Mouse (Mus musculus) layer of hippocampus, adult 18-20 months (tissue): ENCODE results near the gene Uck2. TPM values are rescaled to one million over a fixed set of nuclear protein-coding genes. Genes with fewer than 3 reads are reported as not detected.

Experiments
- DNase-seq, 2 experiments: peaks; one replicate each; pipeline ENCODE4 v3.0.0; 2022; ENCODE audit warnings: low spot score in 2 of 2
- long read RNA-seq: library from polyadenylated mRNA; stranded (forward); transcript quantifications from one replicate; pipeline ENCODE4 v2.0.0, GENCODE M21; 2021
- total RNA-seq, 2 experiments: library from RNA; stranded (reverse); gene quantifications; 2 replicates each; pipeline ENCODE4 v1.2.3; 2021

The Uck2 gene
- total RNA-seq = 10 to 100 TPM; 28.4 to 35.9 TPM
- long read RNA-seq, full-length matches to known transcripts = 26 of 37 reads
- long read RNA-seq, partial matches to known transcripts = 3 of 37 reads
- long read RNA-seq, other reads (novel, unspliced or antisense) = 8 of 37 reads

DNA sequence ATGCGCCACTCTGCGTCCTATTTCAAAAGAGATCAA is at the start of gene Uck2:
TSS of gene Uck2 (minus strand) at position 1 of the 36 bp plus-strand sequence.
- DNase-seq = no peak

DNA sequence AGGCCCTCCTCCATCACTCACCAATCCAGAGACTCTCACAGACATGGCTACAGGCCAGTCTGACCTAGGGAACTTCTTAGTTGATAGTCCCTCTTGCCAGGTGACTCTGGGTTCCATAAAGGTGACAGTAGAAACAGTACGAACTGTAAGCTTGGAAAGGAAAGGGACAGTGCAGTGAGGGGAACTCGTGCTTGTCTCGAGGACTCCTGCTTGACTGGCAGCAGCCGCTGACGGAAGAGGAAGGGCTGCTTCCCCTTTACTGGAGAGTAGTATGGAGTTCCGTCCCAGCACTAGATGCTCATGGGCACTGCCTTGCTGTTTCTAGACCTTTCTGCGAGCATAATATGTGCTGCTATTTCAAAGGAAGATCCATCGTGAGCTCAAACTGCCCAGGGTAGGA is 46.0 kb upstream of the Uck2 start:
- no peak for DNase-seq

DNA sequence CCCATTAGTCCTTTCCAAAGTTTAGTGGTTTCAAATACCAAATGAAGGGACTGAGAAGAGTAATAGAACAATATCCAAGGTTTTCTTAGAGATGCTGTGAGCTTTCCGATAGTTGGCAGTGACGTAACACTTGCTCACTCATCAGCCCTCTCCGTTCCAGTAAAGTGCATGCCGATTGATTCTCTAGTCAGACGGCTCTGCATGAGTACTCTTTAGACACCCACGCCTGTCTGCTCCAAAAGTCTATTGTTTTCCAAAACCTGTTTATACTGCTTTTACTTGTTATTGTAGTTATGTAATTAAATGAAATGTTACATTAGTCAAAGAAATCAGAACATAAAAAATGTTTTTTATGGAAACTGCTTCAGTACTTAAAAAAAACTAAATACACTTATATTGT is 43.7 kb upstream of the Uck2 start:
- DNase-seq = peak in 1 of 2 experiments; percentile 77

DNA sequence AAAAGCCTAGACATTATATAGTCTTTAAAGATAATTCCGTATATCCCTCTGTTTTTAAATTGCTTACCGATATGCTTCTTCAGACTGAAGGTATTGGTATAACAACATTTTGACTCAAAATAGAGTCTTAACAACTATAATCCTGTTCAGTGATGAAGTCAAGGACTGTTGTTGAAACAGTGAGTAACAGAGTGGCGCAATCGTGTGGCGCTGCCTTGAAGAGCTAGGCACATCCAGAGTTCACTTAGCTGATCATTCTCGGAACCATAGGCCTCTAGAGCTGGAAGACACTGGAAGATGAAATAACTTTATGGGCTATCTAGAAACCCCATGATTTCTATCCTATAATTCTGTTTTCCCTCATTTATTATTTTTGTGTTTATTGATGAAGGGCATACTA is 36.6 kb upstream of the Uck2 start:
- DNase-seq = no peak

DNA sequence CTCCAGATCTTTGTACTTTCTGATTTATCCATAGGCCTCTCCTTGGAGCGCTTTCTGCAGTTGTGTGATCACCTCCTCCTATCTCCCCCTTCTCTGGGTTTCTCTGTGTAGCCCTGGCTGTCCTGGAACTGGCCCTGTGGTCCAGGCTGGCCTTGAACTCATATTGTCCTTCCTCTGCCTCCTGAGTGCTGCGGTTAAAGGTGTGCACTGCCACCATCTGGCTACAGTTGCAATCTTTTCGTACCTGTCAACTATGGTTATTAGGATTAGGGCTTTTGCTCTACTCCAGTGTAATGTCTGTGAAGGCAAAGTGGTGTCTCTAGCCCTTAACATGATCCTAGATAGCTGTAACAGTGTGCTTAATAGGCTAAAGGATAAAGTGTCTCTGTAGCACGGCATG is 28.1 kb upstream of the Uck2 start:
- no peak for DNase-seq

DNA sequence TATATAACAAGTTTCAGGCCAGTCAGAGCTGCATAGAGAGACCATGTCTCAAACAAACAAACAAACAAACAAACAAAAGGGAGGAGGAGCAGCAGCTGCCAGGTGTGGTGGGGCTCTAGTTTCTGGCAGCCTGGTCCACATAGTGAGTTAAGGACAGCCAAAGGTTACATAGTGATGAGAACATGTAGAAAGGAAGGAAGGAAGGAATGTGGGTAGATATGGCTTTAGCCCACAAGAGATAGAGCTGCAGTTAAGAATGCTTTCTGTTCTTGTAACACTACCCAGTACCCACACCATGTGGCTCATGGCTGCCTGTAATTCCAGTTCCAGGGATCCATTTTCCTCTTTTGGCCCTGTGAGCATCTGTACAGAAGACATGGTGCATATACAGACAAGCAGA is 27.2 kb upstream of the Uck2 start:
- no peak for DNase-seq

DNA sequence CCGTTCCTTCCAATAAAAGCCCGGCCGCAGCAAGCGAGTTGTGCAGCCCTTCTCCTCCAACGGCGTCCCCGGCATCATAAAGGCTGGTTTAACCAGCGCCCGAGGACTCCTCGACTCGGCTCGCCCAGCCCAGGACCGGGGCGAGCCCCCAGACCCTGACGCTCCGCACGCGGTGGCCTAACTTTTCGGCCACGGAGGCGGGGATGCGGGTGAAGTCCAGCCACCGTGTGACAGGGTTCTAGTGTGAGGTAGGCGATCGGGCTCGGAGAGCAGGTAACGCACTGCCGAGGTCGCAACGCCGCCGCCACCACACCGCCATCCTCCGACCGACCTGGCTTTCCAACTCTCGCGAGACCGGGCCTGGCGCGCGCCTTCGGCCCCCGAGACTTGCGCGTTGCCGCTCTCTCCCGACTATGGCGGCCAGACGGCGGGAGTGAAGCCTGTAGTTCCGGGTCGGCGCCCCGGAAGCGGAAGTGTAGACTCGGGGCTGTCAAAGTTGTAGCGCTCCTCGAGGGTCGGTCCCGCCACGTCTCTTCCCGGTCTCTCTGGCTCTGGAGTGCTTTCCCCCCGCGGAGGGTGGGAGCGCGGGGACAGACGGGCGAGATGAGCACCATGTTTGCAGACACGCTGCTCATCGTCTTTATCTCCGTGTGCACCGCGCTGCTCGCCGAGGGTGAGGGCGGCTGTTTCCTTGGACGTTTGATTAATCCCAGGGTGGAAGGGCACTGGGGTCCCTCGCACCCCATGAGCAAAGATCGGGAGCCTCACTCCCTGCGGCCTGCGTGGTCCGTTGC is 23.3 kb upstream of the Uck2 start, which contains the start of gene Tmco1:
TSS of gene Tmco1 (plus strand) at position 118 of the 794 bp plus-strand sequence.
- DNase-seq = peak; percentile 96 to 98

DNA sequence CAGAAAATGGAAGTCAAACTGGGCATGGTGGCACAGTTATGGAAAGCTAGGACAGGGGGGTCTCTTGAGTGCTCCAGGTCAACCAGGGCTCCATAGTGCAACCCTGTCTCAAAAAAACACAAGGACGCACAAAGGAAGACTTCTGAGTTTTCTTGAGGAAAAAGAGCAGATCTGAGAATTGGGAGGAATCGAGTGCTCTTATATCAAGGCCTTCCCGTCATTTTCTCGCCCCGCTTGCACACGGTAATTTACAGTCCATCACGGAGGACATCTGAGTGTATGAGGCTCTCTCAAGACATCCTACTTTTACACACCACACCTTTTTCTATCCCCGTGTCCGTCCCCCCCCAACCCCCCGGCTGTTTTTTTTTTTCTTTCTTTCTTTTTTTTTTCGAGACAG is 22.6 kb upstream of the Uck2 start:
- no peak for DNase-seq

DNA sequence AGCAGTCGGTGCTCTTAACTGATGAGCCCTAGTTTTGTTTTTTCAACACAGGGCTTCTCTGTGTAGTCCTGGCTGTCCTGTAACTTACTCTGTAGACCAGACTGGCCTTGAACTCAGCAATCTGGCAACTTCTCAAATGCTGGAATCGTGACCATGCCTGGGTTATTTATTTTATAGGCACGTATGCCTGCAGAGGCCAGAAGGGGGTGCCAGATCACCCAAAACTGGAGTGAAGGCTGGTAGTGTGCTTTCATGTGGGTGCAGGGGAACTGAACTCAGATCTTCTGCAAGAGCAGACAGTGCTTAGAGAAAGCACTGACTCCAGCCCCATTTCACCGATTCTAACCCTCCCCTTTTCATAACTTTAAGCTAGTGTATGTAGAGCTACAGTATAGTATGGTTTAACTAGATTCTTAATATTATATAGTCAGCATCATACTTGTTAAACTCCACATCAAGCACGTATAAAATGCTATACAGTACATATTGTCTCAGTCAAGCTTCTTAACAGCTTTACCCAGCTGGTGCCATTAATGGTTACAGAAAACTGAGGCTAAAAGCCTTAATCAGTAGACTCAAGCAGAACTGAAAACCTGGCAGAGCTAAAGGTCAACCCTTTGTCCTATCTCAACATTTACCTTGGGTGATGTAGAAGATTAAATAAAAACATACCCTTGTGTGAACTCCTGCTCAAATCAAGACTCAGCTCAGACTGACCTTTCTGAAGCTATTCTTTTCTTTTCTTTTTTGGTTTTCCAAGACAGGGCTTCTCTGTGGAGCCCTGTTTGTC is 21.5 kb upstream of the Uck2 start:
- DNase-seq = peak in 1 of 2 experiments; percentile 53

DNA sequence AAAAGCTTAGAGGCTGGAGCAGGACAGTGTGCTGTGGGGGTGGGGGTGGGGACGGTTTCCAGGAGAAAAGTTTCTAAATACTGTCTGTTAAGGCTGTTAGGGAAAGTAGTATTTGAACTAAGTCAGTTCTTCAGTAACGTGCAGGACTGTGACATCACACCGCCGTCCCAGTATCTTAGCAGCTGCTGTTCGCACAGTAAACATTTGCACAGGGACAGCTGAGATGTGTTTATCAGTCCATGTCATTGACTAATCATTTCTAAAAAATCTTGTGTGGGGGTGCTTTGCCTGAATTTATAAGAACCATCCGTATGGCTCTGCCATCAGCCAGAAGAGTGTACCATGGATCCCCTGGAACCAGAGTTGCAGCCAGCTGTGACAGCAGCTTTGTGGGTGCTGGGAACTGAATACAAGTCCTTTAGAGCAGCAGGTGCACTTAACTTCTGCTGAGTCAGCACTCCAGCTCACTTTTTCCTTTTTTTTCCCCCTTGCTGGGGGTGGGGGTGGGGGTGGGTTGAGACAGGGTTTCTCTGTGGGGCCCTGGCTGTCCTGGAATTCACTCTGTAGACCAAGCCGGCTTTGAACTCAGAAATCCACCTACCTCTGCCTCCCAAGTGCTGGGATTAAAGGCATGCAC is 20.5 kb upstream of the Uck2 start:
- DNase-seq = no peak

DNA sequence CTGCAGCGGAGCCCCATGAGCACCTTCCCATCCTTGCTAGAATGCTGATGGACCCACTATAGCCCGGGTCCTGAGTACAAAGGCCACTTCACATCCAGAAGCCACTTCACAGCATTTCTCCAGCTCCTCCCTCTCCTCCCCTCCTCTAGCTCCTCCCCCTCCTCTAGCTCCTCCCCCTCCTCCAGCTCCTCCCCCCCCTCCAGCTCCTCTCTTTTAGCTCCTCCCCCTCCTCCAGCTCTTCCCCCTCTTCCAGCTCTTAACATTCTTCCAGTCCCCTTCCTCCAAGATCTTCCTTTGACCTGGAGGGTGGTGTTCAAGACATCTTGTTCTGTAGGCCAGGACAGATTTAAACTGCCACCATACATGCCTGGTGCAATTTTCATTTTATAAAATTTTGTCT is 15.0 kb upstream of the Uck2 start:
- DNase-seq = no peak

DNA sequence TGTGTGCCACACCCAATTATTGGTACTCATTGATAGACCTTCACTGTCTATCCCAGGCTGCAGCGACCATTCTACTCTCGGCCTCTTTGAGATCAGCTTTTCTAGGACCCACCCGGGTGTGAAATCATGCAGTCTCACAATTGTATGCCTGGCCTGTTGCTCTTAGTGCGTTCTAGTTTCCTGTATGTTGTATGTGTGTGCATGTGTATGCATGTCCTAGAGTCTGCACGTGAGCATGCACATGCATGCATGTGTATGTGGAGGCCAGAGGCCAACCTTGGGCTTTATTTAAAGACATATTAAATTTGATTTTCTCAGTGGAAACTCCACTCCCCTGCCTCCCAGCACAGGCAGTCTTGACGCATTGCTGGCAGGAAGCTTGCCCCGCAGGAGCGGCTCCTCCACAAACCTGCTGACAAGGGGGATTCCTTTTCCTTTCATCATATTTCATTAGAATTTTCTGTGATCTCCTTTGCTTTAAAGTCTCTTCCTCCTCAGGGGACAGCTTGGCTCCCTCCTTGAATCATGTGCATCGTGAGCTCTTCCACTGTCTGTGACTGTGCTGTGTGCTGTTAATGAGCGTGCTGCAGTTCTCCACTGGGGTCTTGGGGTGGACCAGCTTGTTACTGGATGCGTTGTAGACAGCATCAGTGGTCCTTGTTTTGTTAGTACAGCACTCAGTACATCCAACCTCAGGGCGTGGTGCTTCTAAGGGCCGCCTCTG is 10.7 kb upstream of the Uck2 start:
- DNase-seq = no peak

DNA sequence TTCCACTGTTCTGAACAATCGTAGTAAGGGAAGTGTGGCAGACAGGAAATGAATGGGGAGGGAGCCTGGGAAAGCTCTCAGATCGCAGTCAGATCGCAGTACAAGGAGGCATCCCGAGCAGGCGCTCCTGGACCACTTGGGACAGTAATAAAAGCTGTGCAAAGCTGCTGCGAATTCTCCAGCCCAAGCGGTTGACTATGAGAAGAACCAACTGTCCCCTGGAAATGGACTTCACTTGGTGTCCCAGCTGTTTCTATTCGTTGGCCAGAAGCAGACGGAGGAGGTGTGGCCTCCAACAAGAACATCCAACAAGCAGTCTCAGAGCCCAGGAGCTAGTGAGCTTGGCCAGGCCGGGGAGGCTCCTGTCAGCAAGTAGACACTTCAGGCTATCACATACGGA is 7.3 kb upstream of the Uck2 start:
- no peak for DNase-seq

DNA sequence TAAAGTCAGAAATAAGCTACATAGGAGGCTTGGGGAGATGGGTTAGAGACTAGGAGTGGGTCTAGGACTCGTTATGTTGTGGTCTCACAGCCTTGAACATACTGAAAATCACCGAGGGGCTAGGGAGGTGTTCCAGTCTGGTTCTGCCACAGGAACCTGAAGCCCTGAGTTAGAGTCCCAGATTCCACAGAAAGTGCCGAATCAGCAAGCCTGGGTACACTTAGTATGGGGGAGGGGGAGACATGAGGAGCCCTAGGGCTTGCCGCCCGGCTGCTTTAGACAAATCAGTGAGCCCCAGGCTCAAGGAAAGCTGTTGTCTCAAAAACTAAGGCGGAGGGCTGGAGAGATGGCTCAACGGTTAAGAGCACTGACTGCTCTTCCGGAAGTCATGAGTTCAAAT is 6.5 kb upstream of the Uck2 start:
- no peak for DNase-seq

DNA sequence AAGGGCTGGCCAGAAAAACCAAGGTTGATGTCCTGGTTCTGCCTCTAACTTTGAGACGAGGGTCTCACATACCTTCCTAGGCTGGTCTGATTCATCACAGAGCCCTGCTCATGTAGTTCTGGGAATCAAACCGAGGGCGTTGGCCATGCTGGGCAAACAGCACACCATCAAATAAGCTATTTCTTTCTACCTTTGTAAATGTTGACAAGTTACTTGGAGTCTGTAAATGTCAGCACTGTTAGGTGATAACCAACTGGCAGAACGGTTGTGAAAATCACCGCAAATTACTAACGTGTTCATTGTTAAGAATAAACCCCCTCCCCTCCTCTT is 5.1 kb upstream of the Uck2 start:
- DNase-seq = no peak

DNA sequence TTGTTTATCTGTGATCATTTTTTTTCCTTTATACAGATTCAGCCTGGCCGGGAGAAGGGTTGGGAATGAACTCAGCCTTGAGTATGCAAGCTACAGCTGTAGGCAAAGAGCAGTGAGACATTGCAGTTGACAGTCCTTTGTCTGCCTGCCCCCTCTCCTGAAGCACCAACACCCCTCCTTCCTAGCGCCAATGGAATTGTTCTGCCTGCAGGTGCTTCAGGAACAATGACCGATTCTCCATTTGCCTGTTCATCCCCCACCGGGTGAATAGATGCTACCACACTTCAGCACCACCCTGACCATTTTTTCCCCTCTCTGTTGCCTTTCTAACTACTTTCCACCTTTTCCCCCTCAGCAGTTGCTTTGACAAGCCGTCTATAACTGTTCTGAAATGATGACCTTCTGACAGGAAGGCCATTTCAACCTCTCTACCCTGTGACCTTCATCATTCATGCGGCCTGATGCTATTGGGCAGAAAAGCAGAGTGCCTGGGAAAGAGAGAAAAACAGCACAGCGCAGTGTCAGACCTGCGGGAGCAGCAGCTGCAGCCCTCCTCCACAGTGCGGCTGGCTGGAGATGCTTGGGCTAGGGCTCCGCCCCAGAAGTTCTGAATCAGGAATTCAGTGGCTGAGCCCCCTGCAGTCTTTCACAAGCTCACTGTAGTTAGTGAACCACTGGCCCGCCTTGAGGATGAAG is 4.6 kb upstream of the Uck2 start:
- DNase-seq = no peak

DNA sequence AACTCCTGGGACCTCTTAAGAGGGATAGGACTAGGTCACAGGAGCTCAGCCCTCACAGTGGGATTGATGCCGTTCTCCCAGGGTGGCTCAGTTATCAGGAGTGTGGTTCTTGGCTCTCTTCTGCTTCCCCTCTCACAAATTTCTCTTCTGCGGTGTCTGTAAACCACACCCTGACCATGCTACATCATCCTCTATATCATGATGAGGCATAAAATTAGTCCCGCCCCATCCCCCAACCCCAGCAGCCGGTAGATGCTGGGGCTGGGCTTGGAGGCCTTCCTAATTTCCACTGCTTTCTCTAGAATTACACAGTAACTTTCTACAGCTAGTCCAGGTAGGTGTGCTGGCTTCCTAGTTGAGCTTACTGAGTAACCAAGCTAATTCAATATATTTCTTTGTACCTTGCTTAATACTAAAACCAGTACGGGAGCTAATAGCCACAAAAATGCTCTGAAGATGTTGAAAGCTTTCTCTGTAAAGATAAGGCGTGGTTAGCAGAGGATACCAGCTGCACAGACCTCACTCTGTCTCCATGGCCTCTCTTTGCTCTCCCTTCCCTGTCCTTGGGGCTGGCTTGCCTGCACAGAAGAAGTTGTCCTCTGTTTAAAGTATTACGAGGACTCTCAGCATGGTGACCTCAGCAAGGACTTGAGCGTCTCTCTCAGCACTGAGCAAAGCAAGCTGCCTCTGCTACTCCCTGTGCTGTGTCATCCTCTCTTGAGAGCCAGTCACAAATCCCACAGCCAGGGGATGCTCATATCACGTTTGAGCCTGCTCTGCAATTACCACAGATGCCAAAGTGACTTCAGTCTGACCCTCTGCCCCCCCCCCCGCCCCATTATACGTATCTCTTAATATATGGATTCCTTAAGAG is 3.8 kb upstream of the Uck2 start:
- no peak for DNase-seq

DNA sequence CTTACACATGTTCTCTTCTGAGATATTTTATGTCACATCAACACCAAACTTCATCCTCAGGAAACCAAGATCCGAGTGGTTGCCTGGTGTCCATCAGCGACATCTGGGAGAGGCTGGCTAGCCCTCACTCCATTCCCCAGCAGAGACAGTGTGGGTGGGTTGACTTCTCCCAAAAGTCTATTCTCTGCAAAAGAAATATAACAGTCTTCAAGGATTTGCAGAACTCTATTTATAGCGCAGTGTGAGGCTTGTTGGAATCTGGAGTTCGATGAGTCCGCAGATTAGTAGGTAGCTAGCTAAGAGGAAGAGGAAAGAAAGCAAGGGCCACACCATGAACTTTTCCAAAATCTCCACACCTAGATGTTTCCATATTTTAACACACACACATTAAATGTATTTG is 2.0 kb upstream of the Uck2 start:
- no peak for DNase-seq

DNA sequence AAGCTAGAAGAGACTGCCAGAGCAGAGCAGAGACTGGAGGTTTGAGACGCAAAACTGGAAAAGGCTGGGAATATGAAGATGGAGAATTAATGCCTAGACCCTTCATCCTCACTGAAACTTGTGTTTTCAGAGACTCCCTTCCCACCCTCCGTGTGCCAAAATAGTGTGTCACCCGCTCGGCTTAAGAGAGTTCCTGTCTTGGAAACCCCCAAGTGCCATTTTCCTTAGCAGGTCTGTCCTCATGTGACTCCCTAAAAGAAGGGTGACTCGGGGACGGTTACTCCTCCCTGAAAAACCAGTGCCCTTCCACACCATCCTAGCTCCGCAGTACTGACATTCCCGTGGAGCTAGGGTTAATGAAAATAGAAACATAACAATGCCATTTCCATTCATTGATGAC is 236 bp upstream of the Uck2 start:
- no peak for DNase-seq

DNA sequence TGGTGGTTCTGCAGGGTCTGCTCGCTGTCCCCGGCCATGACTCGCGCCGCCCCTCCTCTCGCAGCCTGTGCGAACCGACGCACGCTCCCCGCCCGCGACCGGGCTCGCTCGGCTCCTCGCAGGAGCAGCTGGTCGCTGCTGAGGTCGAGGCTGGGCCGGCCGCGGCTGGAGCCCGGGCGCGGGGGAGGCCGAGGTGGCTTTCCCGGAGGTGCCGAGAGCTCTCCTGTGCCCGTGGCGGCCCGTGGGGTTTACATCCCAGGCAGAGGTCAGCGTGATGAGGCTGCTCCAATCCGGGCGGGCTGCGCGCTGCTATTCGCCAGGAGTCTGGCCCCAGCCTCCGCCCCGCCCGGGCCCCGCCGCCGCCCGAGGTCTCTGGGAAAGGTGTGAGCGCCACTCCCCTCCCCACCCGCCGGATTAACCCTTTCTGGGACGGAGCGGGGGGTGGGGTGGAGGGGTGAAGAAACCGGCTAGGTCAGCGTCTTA is 242 bp downstream of the Uck2 start:
- peak; percentile 66 to 80 for DNase-seq
